Mouse (Mus musculus) embryonic fibroblast, embryonic 13.5 days (primary cell): ENCODE measurements around the gene Gm5447.

Experiments
- CTCF ChIP-seq: IDR thresholded peaks from 2 replicates; pipeline ENCODE4 v1.5.1; 2011; ENCODE audit warnings: mild to moderate bottlenecking, control low read depth, low read length, moderate library complexity, borderline replicate concordance; ENCODE audit not compliant: insufficient read depth
- POLR2A ChIP-seq: IDR thresholded peaks from 2 replicates; pipeline ENCODE4 v1.6.1; 2011; ENCODE audit warnings: low read depth, mild to moderate bottlenecking, control low read depth, low read length, moderate library complexity

DNA sequence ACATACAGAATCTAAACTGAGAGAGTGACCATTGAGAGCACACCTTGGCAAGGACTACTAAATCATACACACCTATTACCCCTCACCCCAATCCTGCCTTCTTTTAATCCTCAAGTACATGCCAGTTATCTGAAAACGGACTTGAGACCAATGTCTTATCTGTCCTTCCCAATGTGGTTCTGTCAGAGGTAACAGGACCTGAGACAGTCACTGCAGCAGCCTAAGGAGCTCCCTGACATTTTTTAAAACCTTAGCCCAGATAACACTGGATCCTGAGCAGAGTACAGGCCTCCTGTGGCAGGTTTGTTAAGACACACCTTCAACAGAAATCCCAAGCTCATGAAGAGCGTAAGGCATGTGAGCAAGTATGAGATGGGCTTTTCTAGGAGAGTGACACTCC, 44.9 kb upstream of the Gm5447 start:
- no peak for TF ChIP-seq CTCF
- TF ChIP-seq POLR2A = no peak
